Comparison of ENCODE assay signal across 9 mouse cellular contexts in the genomic region with DNA sequence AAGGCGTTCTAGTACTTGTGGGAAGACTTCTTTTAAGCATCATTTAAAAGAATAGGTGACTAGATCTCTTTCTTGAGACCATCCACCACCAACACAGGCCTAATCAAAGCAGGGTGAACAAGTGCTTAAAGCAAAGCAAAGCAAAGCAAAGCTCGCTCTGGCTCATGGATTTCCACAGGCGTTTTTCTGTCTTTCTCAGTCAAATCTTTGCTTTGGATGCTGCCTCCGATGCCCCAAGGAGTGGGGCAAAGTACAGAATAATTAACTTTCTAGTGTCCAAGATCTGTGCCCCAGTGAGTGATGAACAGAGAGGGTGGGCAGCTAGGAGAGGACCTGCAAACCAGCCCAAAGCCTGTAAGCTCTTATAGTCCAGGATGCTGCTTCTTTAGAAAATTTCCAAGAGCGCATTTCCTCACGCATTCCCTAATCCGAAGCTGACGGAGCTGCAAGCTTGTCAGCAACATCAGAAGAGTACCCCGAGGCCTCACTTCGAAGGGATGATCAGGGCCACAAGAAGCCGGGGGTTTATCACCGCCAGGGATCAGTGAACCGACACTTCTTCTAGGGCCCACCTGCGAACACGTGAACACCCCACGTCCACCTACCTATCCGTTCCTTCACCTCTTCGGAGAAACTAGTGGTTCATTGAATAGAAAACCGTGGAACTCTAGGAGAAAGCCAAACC. TPM values are rescaled to one million over a fixed set of nuclear protein-coding genes. Genes with fewer than 3 reads are reported as not detected.
DNase-seq lines count a peak whose midpoint lies in the region; ATAC-seq and TF ChIP-seq lines count a peak whose summit lies in the region.
"Had no signal": no experiment of that assay in that cellular context is flagged by ENCODE, and none has a peak within 500 bp of the region (broad histone marks: within the 10 kb centered on the region; RNA-seq: fewer than 3 reads in every experiment).

No protein-coding gene starts in this region.

- ATAC-seq in heart, embryonic 16.5 days (replicated peaks; ENCODE audit: extremely low read depth, insufficient read depth, low FRiP score) = no peak
- ATAC-seq in stomach, embryonic 16.5 days (ENCODE audit: insufficient read depth, low FRiP score) = no peak

- TF ChIP-seq POLR2A in testis, adult 2 months (IDR thresholded peaks at IDR 0.05; ENCODE audit: control insufficient read depth, low read depth, low read length) = no peak
- no peak for TF ChIP-seq POLR2A in kidney, adult 2 months (IDR thresholded peaks at IDR 0.05; ENCODE audit: low read depth, low read length)

- 40% methylated on average over 19 of the region's 19 CpGs for WGBS in heart, embryonic 16.5 days
- 15% methylated on average over 19 of the region's 19 CpGs for WGBS in limb, embryonic 10.5 days
- WGBS in stomach, embryonic 16.5 days = 44% methylated on average over 19 of the region's 19 CpGs
- WGBS in kidney, adult 2 months = 60% methylated on average over 19 of the region's 19 CpGs

- peaks cover 8% of the 10 kb centered on the region for H3K27me3 ChIP-seq in heart, embryonic 16.5 days (ENCODE audit: control insufficient read depth, insufficient read depth, low read length)
- H3K27me3 ChIP-seq in testis, adult 2 months (ENCODE audit: control insufficient read depth, insufficient read depth, low read length) = no peaks in the 10 kb centered on the region; the same call in 1 of the 2 replicates
- peaks cover 48% of the 10 kb centered on the region for H3K27me3 ChIP-seq in limb, embryonic 10.5 days (ENCODE audit: low read depth, poor library complexity, severe bottlenecking)
- H3K27me3 ChIP-seq in stomach, embryonic 16.5 days (ENCODE audit: control insufficient read depth, insufficient read depth, low read length) = peaks cover 5% of the 10 kb centered on the region
- H3K27me3 ChIP-seq in kidney, adult 2 months (replicated peaks; ENCODE audit: control insufficient read depth, insufficient read depth, low read length) = no peaks in the 10 kb centered on the region

- no peak overlapping the region for H3K27ac ChIP-seq in heart, embryonic 16.5 days (ENCODE audit: low read length)
- H3K27ac ChIP-seq in testis, adult 2 months (ENCODE audit: control insufficient read depth, insufficient read depth, low read depth, low read length) = peak overlapping the region; percentile 22
- H3K27ac ChIP-seq in limb, embryonic 10.5 days = no peak overlapping the region
- no peak overlapping the region for H3K27ac ChIP-seq in stomach, embryonic 16.5 days (ENCODE audit: low read length)
- H3K27ac ChIP-seq in kidney, adult 2 months (ENCODE audit: insufficient read depth, low read depth, low read length) = no peak overlapping the region

- H3K4me3 ChIP-seq in heart, embryonic 16.5 days (ENCODE audit: low read length) = no peak overlapping the region
- H3K4me3 ChIP-seq in testis, adult 2 months (ENCODE audit: control insufficient read depth, low read depth, low read length) = peak overlapping the region; percentile 46
- peak overlapping the region; percentile 60 for H3K4me3 ChIP-seq in limb, embryonic 10.5 days
- peak overlapping the region; percentile 57; the same call in 1 of the 2 replicates for H3K4me3 ChIP-seq in stomach, embryonic 16.5 days (replicated peaks; ENCODE audit: low read length)
- H3K4me3 ChIP-seq in kidney, adult 2 months (ENCODE audit: insufficient read depth, low read depth, low read length) = no peak overlapping the region

- TF ChIP-seq CTCF in testis, adult 2 months (IDR thresholded peaks at IDR 0.05; ENCODE audit: control insufficient read depth, insufficient read depth, insufficient replicate concordance, low read depth, low read length) = no peak
- TF ChIP-seq CTCF in kidney, adult 2 months (conservative IDR thresholded peaks at IDR 0.05; ENCODE audit: insufficient read depth, insufficient read length, low read depth, low read length) = no peak

- peak overlapping the region; percentile 80 for H3K4me2 ChIP-seq in heart, embryonic 16.5 days (ENCODE audit: low read depth, low read length)
- peak overlapping the region; percentile 71; the same call in 1 of the 2 replicates for H3K4me2 ChIP-seq in stomach, embryonic 16.5 days (ENCODE audit: low read depth, low read length)

- no peak overlapping the region for H3K9ac ChIP-seq in heart, embryonic 16.5 days (ENCODE audit: low read length)
- no peak overlapping the region for H3K9ac ChIP-seq in stomach, embryonic 16.5 days (ENCODE audit: low read length)

- no peak for DNase-seq in heart, postnatal 10 days
- DNase-seq in testis, postnatal 10 days (ENCODE audit: low spot score) = no peak
- no peak for DNase-seq in limb, embryonic 10.5 days (ENCODE audit: low spot score)
- DNase-seq in layer of hippocampus, postnatal 10 days (ENCODE audit: low spot score in 2 of 2) = no peak
- DNase-seq in kidney, adult 2 months = no peak

- H3K36me3 ChIP-seq in heart, embryonic 16.5 days (ENCODE audit: control insufficient read depth, insufficient read depth) = no peaks in the 10 kb centered on the region
- no peaks in the 10 kb centered on the region for H3K36me3 ChIP-seq in testis, adult 2 months (ENCODE audit: control insufficient read depth, insufficient read depth, low read length)
- H3K36me3 ChIP-seq in limb, embryonic 10.5 days = no peaks in the 10 kb centered on the region
- H3K36me3 ChIP-seq in stomach, embryonic 16.5 days (ENCODE audit: control insufficient read depth, insufficient read depth, low read length) = no peaks in the 10 kb centered on the region
- H3K36me3 ChIP-seq in kidney, adult 2 months (ENCODE audit: control insufficient read depth, insufficient read depth, low read length) = no peaks in the 10 kb centered on the region

- peaks cover 10% of the 10 kb centered on the region for H3K4me1 ChIP-seq in heart, embryonic 16.5 days (ENCODE audit: control insufficient read depth, insufficient read depth, low read length)
- peaks cover 4% of the 10 kb centered on the region for H3K4me1 ChIP-seq in testis, adult 2 months (ENCODE audit: control insufficient read depth, insufficient read depth, low read length)
- peaks cover 14% of the 10 kb centered on the region for H3K4me1 ChIP-seq in limb, embryonic 10.5 days
- H3K4me1 ChIP-seq in stomach, embryonic 16.5 days (ENCODE audit: control insufficient read depth, insufficient read depth, low read length) = no peaks in the 10 kb centered on the region
- no peaks in the 10 kb centered on the region for H3K4me1 ChIP-seq in kidney, adult 2 months (ENCODE audit: control insufficient read depth, insufficient read depth, low read length)

- intact Hi-C loops in heart, postnatal 10 days (cut with DNase I) = loop anchor here (2.0 kb wide), 1 partner anchor 17 kb away; no protein-coding TSS in a partner anchor

- no peaks in the 10 kb centered on the region for H3K9me3 ChIP-seq in heart, embryonic 16.5 days (replicated peaks; ENCODE audit: control insufficient read depth, low read length)
- no peaks in the 10 kb centered on the region for H3K9me3 ChIP-seq in limb, embryonic 10.5 days (replicated peaks)
- no peaks in the 10 kb centered on the region for H3K9me3 ChIP-seq in stomach, embryonic 16.5 days (replicated peaks; ENCODE audit: control insufficient read depth, low read length)

RNA-seq across cellular contexts. Expression of a gene that starts 0.9 kb away (rescaled TPM):
- polyA plus RNA-seq in heart, embryonic 16.5 days (2015; fragmentation: Nextera tagmentation; extraction: Ambion mirVana) = 10.2 and 10.7 TPM in 2 replicates
- total RNA-seq in heart, postnatal 10 days (2021) = under 1 TPM; 0.42 to 0.48 TPM
- 17.9 and 19.9 TPM in 2 replicates for polyA plus RNA-seq in testis, adult 2 months (2012; rRNA removed)
- polyA plus RNA-seq in limb, embryonic 10.5 days (2016; fragmentation: Nextera tagmentation; extraction: Ambion mirVana) = 3.8 and 4.9 TPM in 2 replicates
- polyA plus RNA-seq in stomach, embryonic 16.5 days (2015; fragmentation: Nextera tagmentation; extraction: Ambion mirVana) = 4.2 and 4.5 TPM in 2 replicates
- total RNA-seq in layer of hippocampus, postnatal 10 days (2021) = not detected
- polyA plus RNA-seq in kidney, adult 2 months (2012; rRNA removed) = 0.80 TPM in 1 of 2 replicates, not detected in the other
- total RNA-seq: left cerebral cortex, postnatal 10 days had no signal

RNA-seq across cellular contexts. Expression of a gene that starts 13.2 kb away (rescaled TPM):
- 1,483 and 1,554 TPM in 2 replicates for polyA plus RNA-seq in heart, embryonic 16.5 days (2015; fragmentation: Nextera tagmentation; extraction: Ambion mirVana)
- 1,000 to 10,000 TPM; 1,294 to 1,362 TPM for total RNA-seq in heart, postnatal 10 days (2021)
- 361 and 448 TPM in 2 replicates for polyA plus RNA-seq in testis, adult 2 months (2012; rRNA removed)
- 565 and 602 TPM in 2 replicates for polyA plus RNA-seq in limb, embryonic 10.5 days (2016; fragmentation: Nextera tagmentation; extraction: Ambion mirVana)
- polyA plus RNA-seq in stomach, embryonic 16.5 days (2015; fragmentation: Nextera tagmentation; extraction: Ambion mirVana) = 640 and 740 TPM in 2 replicates
- total RNA-seq in layer of hippocampus, postnatal 10 days (2021) = 100 to 1,000 TPM; 313 to 318 TPM
- 368 and 461 TPM in 2 replicates for polyA plus RNA-seq in kidney, adult 2 months (2012; rRNA removed)

RNA-seq across cellular contexts. Expression of a gene that starts 19.3 kb away (rescaled TPM):
- polyA plus RNA-seq in heart, embryonic 16.5 days (2015; fragmentation: Nextera tagmentation; extraction: Ambion mirVana) = 29.9 and 32.7 TPM in 2 replicates
- total RNA-seq in heart, postnatal 10 days (2021) = 10 to 100 TPM; 48.4 to 48.6 TPM
- 9.9 and 15.0 TPM in 2 replicates for polyA plus RNA-seq in testis, adult 2 months (2012; rRNA removed)
- polyA plus RNA-seq in limb, embryonic 10.5 days (2016; fragmentation: Nextera tagmentation; extraction: Ambion mirVana) = 61.8 and 64.0 TPM in 2 replicates
- 25.3 and 28.9 TPM in 2 replicates for polyA plus RNA-seq in stomach, embryonic 16.5 days (2015; fragmentation: Nextera tagmentation; extraction: Ambion mirVana)
- 10 to 100 TPM; 47.1 to 49.9 TPM for total RNA-seq in layer of hippocampus, postnatal 10 days (2021)
- polyA plus RNA-seq in kidney, adult 2 months (2012; rRNA removed) = 2.3 and 3.5 TPM in 2 replicates

RNA-seq across cellular contexts. Expression of a gene that starts 55.1 kb away (rescaled TPM):
- 53.4 and 61.9 TPM in 2 replicates for polyA plus RNA-seq in heart, embryonic 16.5 days (2015; fragmentation: Nextera tagmentation; extraction: Ambion mirVana)
- total RNA-seq in heart, postnatal 10 days (2021) = 10 to 100 TPM; 79.8 to 85.1 TPM
- 83.2 and 87.8 TPM in 2 replicates for polyA plus RNA-seq in testis, adult 2 months (2012; rRNA removed)
- polyA plus RNA-seq in limb, embryonic 10.5 days (2016; fragmentation: Nextera tagmentation; extraction: Ambion mirVana) = 39.8 and 44.3 TPM in 2 replicates
- polyA plus RNA-seq in stomach, embryonic 16.5 days (2015; fragmentation: Nextera tagmentation; extraction: Ambion mirVana) = 58.2 and 58.7 TPM in 2 replicates
- 10 to 100 TPM; 37.4 to 40.1 TPM for total RNA-seq in layer of hippocampus, postnatal 10 days (2021)
- polyA plus RNA-seq in kidney, adult 2 months (2012; rRNA removed) = 23.5 and 28.1 TPM in 2 replicates

Comparison
In these comparisons a context has a peak if more than half of its experiments do, and no peak if none do; other contexts are left out.
1. H3K4me3 ChIP-seq: peak in testis, adult 2 months (single experiment), limb, embryonic 10.5 days (single experiment) and stomach, embryonic 16.5 days (single experiment); none in heart, embryonic 16.5 days (single experiment) and kidney, adult 2 months (single experiment).